Mouse (Mus musculus) embryonic facial prominence, embryonic 10.5 days (tissue): ENCODE results near the gene Pttg1. TPM values are rescaled to one million over a fixed set of nuclear protein-coding genes. Genes with fewer than 3 reads are reported as not detected.

ENCODE experiments used
- DNase-seq: peaks from one replicate; pipeline ENCODE4 v3.0.0-alpha.2; 2017; ENCODE audit warnings: low spot score
- H3K27ac ChIP-seq: fragments of 300-500 bp; sonication (generic); replicated peaks from 2 replicates; pipeline ENCODE4 v1.5.1; 2016; ENCODE audit warnings: mild to moderate bottlenecking
- H3K27me3 ChIP-seq: fragments of 300-500 bp; sonication (generic); replicated peaks from 2 replicates; pipeline ENCODE4 v1.6.1; 2016; ENCODE audit warnings: low read depth, mild to moderate bottlenecking; ENCODE audit not compliant: poor library complexity, severe bottlenecking
- H3K36me3 ChIP-seq: fragments of 300-500 bp; sonication (generic); replicated peaks from 2 replicates; pipeline ENCODE4 v1.6.1; 2016; ENCODE audit warnings: mild to moderate bottlenecking, moderate library complexity
- H3K4me1 ChIP-seq: fragments of 300-500 bp; sonication (generic); 2 replicates; pipeline ENCODE4 v1.6.1; 2016
- H3K4me3 ChIP-seq: fragments of 300-500 bp; sonication (generic); 2 replicates; pipeline ENCODE4 v1.5.1; 2016; ENCODE audit warnings: mild to moderate bottlenecking, moderate library complexity
- H3K9me3 ChIP-seq: fragments of 300-500 bp; sonication (generic); 2 replicates; pipeline ENCODE4 v1.6.1; 2016; ENCODE audit warnings: mild to moderate bottlenecking
- WGBS: fragments of 180-500 bp; shearing (Covaris S2); methylation state at CpG from one replicate; pipeline ENCODE4 v1.1.7; 2016; 5-methylcytosine and 5-hydroxymethylcytosine counted together
- polyA plus RNA-seq: library from polyadenylated mRNA; unstranded; fragments of >200 nt; fragmentation: Nextera tagmentation; extraction: Ambion mirVana; gene quantifications from 2 replicates; pipeline ENCODE4 v1.2.1, GENCODE M21; 2016

Gene Pttg1
- polyA plus RNA-seq: 98.5 and 99.8 TPM in 2 replicates

DNA sequence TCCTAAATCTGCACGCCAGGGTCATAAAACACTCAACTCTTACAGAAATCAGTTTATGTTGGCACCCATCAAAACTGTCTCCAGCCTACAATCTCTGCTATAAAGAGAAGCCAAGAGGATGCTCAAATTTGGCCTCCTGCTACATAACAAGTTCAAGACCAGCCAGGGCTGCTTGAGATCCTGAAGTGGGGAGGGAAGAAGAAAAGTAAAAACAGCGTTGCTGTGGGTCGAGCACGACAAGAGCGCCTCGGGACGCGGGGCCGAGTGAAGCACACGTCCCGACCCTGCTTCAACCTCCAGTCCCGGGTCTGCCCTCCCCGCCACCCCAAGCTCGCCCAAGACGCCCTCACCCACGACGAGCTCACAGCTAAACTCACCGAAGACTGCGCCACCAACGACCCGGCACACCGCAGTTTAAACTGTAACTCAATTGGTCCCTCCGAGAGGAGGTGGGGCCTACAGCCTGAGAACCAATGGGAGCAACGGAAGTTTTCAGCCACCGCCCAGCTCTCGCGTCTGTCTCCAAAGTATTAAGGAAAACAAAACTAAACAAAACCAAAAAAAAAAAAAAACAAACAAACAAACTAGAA, at the start of gene Pttg1:
Gene Pttg1, minus strand, starts transcription at position 428 of the 590 bp plus-strand sequence.
- H3K27ac ChIP-seq: peak within 1 kb of the TSS; percentile 85
- no peaks in the 10 kb centered on the region for H3K9me3 ChIP-seq
- H3K4me1 ChIP-seq: peaks cover 13% of the 10 kb centered on the region; the same call in 1 of the 2 replicates
- peaks cover 24% of the 10 kb centered on the region for H3K36me3 ChIP-seq
- peak within 1 kb of the TSS; percentile 68 for H3K4me3 ChIP-seq
- peak; percentile 86 for DNase-seq
- WGBS: 5% methylated on average over 27 of the region's 27 CpGs
- H3K27me3 ChIP-seq: no peaks in the 10 kb centered on the region

DNA sequence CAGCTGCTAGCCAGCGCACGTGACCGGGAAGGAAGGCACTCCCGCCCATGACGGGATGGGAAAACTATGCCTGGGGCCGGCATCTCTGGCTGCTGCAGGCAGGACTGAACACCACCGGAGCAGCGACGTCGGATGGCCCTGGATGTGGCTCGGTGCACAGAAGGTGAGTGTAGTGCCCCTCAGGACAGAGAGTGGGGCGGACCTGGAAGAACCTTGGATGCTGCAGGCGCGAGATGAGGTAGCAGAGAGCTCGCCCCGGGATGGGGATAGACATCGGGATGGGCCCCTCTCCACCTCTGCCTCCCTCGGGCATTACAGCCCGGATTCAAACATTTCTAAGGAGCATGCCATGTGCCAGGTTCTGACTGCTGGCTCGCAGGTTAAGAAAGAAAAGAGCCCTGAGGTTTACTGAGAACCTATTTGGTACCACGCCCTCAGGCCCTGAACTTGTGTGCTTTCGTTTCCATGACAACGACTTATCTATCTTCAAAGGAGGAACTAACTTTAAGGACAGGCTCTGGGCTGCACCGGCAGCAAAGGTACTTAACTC, 48.2 kb upstream of the Pttg1 start, which contains the start of gene C1qtnf2:
Gene C1qtnf2, plus strand, starts transcription at position 52 of the 550 bp plus-strand sequence.
- WGBS: 4% methylated on average over 24 of the region's 24 CpGs
- peak; percentile 69 for DNase-seq
- Histone ChIP-seq H3K4me3 (peak within 1 kb of the TSS; percentile 52), H3K27ac (no peak within 1 kb of the TSS), H3K27me3 (peaks cover 23% of the 10 kb centered on the region), H3K4me1 (peaks cover 11% of the 10 kb centered on the region), H3K9me3 (no peaks in the 10 kb centered on the region), H3K36me3 (no peaks in the 10 kb centered on the region)

DNA sequence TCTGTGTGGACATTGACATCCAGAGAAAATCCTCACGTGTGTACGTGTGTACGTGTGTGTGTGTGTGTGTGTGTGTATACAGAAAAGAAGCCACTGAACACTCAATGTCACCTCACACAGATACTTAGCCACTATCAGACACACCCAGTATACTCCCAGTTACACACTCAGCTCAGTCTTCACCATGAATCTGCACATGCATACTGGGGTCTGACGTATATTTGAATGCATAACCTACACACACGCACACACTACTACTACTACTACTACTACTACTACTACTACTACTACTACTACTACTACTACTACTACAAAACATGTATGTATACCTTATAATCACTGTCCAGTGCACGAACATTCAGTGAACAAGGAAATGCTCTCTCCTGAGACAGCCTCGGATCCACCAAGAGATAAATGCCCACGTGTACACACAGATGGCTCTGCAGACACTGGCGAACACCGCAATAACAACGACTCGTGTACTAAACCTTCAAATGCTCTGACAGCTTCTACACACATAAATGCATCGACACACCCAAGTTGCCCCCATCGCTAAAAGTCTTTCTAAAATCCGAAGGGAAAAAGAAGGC, 47.7 kb upstream of the Pttg1 start:
- H3K4me3 ChIP-seq: peak overlapping the region; percentile 52
- H3K9me3 ChIP-seq: no peaks in the 10 kb centered on the region
- DNase-seq: no peak
- 59% methylated on average over 15 of the region's 15 CpGs for whole genome bisulfite sequencing
- H3K4me1 ChIP-seq: peaks cover 11% of the 10 kb centered on the region
- H3K36me3 ChIP-seq: no peaks in the 10 kb centered on the region
- H3K27ac ChIP-seq: no peak overlapping the region
- peaks cover 23% of the 10 kb centered on the region for H3K27me3 ChIP-seq

DNA sequence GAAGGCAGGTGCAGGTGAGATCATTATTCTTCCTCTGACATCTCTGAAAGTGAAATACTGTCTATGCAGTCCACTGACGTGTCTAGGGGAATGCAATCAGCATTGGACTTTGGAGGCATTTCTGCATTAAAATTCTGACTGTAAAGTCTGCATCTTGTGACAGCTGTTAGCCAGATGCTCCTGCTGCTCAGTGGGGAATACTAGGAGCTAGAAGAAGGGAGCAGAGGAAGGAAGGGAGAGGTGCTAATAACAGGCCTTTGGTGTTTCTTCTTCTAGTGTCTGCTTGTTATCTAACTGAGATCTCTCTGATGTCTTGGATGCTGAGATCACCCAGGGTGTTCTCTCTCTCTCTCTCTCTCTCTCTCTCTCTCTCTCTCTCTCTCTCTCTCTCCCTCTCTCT, 47.1 kb upstream of the Pttg1 start:
- Histone ChIP-seq H3K4me1 (peaks cover 11% of the 10 kb centered on the region), H3K9me3 (no peaks in the 10 kb centered on the region), H3K27me3 (peaks cover 23% of the 10 kb centered on the region), H3K4me3 (no peak overlapping the region), H3K27ac (no peak overlapping the region), H3K36me3 (no peaks in the 10 kb centered on the region)
- 65% methylated on average over 1 of the region's 1 CpGs for WGBS
- DNase-seq: no peak

DNA sequence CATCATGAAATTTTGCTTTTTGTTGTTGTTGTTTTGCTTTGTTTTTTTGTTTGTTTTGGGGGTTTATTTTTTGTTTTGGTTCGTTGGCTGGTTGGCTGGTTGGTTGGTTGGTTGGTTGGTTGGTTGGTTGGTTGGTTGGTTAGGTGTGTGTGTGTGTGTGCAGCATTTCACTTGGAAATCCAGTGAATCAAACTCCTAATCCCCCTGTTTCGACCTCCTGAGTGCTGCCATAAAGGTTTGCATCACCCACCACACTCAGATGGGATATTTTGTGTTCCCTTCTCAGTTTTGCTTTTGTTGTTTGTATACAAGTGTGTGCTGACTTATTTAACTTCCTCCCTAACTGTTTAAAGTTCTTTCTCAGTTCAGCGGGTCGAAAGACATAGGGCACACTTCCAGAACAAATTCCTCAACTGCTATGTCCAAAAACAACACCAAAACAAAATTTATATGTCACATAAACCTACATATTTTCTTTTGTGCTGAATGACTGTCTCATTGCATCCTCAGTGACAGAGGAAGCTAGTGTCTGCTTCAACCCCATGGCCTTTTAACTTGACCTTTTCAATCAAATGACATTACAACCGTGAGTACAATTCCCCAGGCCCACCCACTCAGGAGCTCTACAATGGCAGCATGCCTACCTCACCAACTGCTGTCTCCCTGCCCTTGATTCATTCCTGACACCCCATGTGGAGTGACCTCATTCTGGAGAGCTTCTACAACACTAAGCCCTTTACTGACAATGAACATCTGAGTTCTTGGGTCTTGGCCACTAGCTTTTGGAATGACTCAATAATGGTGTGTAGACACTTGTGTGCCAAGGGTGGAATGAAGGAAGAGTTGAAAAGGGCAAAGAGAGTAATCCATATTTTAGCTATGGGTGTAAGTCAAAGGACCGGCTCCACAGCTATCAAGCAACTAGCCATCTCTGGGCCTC, 45.1 kb upstream of the Pttg1 start:
- H3K4me1 ChIP-seq: peaks cover 11% of the 10 kb centered on the region

DNA sequence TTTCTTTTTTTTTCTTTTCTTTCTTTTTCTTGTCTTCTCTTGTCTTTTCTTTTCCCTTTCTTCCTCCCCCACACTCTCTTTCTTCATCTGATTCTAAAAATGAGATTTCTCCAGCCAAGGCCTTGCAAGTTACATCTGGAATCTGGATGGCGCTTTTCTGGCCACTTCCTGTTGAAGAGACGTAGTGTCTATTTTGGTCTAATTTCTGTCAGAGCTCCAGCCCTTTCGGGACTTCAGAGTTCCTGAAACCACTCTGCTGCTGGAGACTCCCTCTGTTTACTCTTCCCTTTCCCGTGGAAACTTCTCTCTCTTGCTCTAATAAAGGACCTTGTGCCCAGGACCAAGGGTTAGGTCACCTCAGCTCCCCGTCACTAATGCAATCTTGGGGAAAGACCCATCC, 44.1 kb upstream of the Pttg1 start:
- Histone ChIP-seq H3K27ac (no peak overlapping the region), H3K36me3 (no peaks in the 10 kb centered on the region), H3K9me3 (no peaks in the 10 kb centered on the region), H3K4me1 (peaks cover 11% of the 10 kb centered on the region), H3K27me3 (peaks cover 21% of the 10 kb centered on the region), H3K4me3 (no peak overlapping the region)
- no peak for DNase-seq
- WGBS: 53% methylated on average over 5 of the region's 5 CpGs

More for the DNA sequence above, 45.1 kb upstream of the Pttg1 start:
- DNase-seq: no peak
- Histone ChIP-seq H3K4me3 (no peak overlapping the region), H3K27me3 (peaks cover 23% of the 10 kb centered on the region), H3K27ac (no peak overlapping the region), H3K36me3 (no peaks in the 10 kb centered on the region), H3K9me3 (no peaks in the 10 kb centered on the region)
- 70% methylated on average over 6 of the region's 6 CpGs for WGBS

DNA sequence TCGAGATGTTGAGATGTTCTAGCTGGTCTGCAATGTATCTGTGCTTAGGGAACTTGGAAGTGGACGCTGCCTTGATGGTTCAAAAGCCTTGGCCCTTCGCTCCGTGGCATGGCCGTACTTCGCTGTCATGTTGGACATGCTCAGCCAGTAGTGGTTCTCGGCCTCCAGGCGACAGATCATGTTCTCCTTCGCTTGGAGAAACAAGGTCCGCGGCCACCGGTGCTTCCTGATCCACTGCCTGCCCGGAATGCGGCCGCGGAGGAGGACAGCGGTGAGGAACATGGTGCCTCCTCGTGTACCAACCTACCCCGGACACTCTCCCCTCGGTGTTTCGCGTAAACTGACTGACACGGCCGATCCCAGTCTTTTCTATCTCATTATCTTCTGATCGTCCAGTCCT, 37.2 kb upstream of the Pttg1 start:
- WGBS: 93% methylated on average over 25 of the region's 25 CpGs
- DNase-seq: no peak
- Histone ChIP-seq H3K4me1 (no peaks in the 10 kb centered on the region), H3K36me3 (no peaks in the 10 kb centered on the region), H3K27ac (no peak overlapping the region), H3K9me3 (no peaks in the 10 kb centered on the region; the same call in 1 of the 2 replicates), H3K4me3 (no peak overlapping the region), H3K27me3 (no peaks in the 10 kb centered on the region)

DNA sequence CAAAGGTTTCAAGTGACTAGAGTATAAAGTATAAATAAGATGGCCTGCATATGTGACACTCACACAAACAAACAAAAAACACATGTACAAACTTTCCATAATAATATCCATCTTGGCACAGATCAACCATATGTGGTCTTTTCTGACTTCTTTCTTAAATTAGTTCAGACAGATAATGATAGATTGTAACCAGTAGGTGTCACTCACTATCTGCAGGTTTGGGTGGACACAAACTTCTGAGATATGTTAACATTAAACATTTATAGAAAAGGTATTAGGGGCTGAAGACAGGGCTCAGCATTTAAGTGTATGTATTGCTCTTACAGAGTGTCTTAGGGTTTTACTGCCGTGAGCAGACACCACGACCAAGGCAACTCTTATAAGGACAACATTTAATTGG, 26.2 kb upstream of the Pttg1 start:
- 81% methylated on average over 2 of the region's 2 CpGs for WGBS
- H3K9me3 ChIP-seq: no peaks in the 10 kb centered on the region
- H3K36me3 ChIP-seq: peaks cover 6% of the 10 kb centered on the region
- no peak overlapping the region for H3K27ac ChIP-seq
- H3K4me3 ChIP-seq: no peak overlapping the region
- H3K4me1 ChIP-seq: no peaks in the 10 kb centered on the region
- DNase-seq: no peak
- H3K27me3 ChIP-seq: no peaks in the 10 kb centered on the region

DNA sequence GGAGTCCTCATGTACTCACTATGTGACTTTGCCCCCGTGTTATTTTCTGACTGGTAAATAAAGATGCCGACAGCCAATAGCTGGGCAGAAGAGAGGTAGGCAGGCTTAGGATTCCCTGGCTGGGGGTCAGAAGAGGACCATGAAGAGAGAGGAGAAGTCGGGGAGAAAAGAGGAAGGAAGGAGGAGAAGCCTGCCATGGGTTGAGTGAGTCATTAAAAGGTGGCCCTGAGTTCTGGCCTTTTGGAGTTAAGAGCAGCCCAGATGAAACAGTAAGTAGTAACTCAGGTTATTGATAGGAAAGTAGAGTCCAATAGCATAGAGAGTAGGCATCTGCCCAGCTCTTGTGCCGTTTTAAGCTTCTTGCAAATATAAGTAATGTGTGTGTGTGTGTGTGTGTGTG, 25.3 kb upstream of the Pttg1 start:
- Histone ChIP-seq H3K9me3 (no peaks in the 10 kb centered on the region), H3K27ac (no peak overlapping the region), H3K36me3 (peaks cover 15% of the 10 kb centered on the region), H3K4me3 (no peak overlapping the region), H3K4me1 (no peaks in the 10 kb centered on the region), H3K27me3 (no peaks in the 10 kb centered on the region)
- no peak for DNase-seq
- WGBS: 65% methylated on average over 4 of the region's 4 CpGs

DNA sequence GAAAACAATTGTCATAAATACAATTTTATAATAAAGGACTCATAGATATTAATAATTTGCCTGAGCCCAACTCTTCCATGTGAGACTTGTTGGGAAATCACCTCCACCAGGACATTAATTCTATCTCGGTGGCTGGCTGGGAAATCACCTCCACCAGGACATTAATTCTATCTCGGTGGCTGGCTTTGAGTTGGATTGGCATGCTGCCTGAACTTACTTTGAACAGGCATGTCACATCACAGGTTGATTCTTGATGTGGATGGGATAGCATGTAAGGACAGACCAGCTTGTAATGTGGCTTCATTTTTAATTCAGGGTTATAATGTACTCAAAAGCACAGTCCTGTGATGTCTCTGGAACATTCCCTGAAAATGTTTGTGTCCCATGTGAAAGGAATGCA, 23.9 kb upstream of the Pttg1 start:
- Histone ChIP-seq H3K27ac (no peak overlapping the region), H3K4me1 (no peaks in the 10 kb centered on the region), H3K27me3 (no peaks in the 10 kb centered on the region), H3K9me3 (no peaks in the 10 kb centered on the region), H3K36me3 (peaks cover 29% of the 10 kb centered on the region), H3K4me3 (no peak overlapping the region)
- WGBS: 85% methylated on average over 2 of the region's 2 CpGs
- no peak for DNase-seq

DNA sequence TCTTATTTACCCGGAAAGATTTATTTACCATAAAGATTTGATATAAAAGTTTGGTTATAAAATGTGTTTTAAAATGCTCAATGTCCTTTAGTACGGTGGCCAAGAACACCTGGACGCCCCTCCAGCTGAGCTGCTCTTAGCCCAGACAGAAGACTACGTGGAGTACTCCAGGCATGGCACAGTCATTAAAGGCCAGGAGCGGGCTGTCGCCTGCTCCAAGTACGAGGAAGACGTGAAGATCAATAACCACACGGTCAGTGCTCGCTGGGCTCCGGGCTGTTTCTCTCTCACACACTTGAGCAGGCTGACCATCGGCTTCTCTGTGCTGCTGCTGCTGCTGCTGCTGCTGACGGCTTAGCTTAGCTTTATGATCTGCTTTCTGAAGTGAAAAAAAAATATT, 17.1 kb upstream of the Pttg1 start:
- Histone ChIP-seq H3K4me3 (no peak overlapping the region), H3K9me3 (no peaks in the 10 kb centered on the region), H3K36me3 (peaks cover 95% of the 10 kb centered on the region), H3K27ac (no peak overlapping the region), H3K4me1 (no peaks in the 10 kb centered on the region), H3K27me3 (no peaks in the 10 kb centered on the region)
- WGBS: 96% methylated on average over 13 of the region's 13 CpGs
- DNase-seq: no peak

DNA sequence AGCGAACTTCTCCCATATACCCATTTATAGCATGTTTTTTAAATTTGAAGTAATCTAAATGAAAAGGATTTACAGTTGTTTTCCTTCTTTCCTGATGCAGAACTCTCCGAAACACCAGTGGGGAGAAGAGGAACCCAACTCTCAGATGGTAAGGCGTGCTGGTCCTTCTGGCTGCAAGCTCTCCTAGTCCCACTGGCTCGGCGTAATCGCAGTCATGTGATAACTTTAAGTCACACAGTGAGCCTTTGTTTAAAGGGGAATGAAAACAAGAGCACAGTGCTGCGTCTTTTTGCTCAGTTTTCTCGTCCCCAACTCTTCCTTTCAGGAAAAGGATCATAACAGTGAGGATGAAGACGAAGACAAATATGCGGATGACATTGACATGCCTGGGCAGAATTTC, 15.1 kb upstream of the Pttg1 start:
- H3K9me3 ChIP-seq: no peaks in the 10 kb centered on the region
- no peak overlapping the region for H3K4me3 ChIP-seq
- no peaks in the 10 kb centered on the region for H3K27me3 ChIP-seq
- H3K4me1 ChIP-seq: no peaks in the 10 kb centered on the region
- 91% methylated on average over 10 of the region's 10 CpGs for WGBS
- no peak overlapping the region for H3K27ac ChIP-seq
- H3K36me3 ChIP-seq: peaks cover 89% of the 10 kb centered on the region
- peak; percentile 1 for DNase-seq
